Mouse (Mus musculus): ENCODE measurements at regions not wholly inside any gene's neighbourhood (a gene's known extent, or its start where the extent isn't known, plus 50 kb on each side); places are given as distances from the start of the nearest gene placed in this dataset.

GRCm38 (mm10) chr1:121053692-121054091 is 278.7 kb downstream of the Insig2 start:
- no peak for TF ChIP-seq CTCF (IDR thresholded peaks at IDR 0.05; ENCODE audit: extremely low read depth, insufficient read length, insufficient replicate concordance, low read depth, low read length)
- no peak for TF ChIP-seq POLR2A (IDR thresholded peaks at IDR 0.05; ENCODE audit: low read depth, low read length)

Measured in small intestine, adult 2 months (tissue).